Mouse (Mus musculus) ES-CJ7 (cell line): ENCODE results near the gene Nol10.

Experiments used
- DNase-seq: peaks from one replicate; pipeline ENCODE4 v3.0.0; 2011; ENCODE audit warnings: low read depth, low spot score

Gene Nol10

GRCm38 (mm10) chr12:17348048-17349036 is at the start of gene Nol10:
Gene Nol10, plus strand, starts transcription at chr12:17348458.
- DNase-seq: peak; percentile 89

- peak; percentile 30 for DNase-seq
Observed at GRCm38 (mm10) chr12:17299902-17300301, 48.4 kb upstream of the Nol10 start.

GRCm38 (mm10) chr12:17305445-17305844 is 42.8 kb upstream of the Nol10 start:
- DNase-seq: no peak

- DNase-seq: no peak
Observed at GRCm38 (mm10) chr12:17308246-17308645, 40.0 kb upstream of the Nol10 start.

- no peak for DNase-seq
Observed at GRCm38 (mm10) chr12:17310852-17311839, 37.1 kb upstream of the Nol10 start.

- DNase-seq: no peak
Observed at GRCm38 (mm10) chr12:17316096-17316495, 32.2 kb upstream of the Nol10 start.

GRCm38 (mm10) chr12:17317970-17318369 is 30.3 kb upstream of the Nol10 start:
- no peak for DNase-seq

GRCm38 (mm10) chr12:17318453-17318852 is 29.8 kb upstream of the Nol10 start:
- no peak for DNase-seq

GRCm38 (mm10) chr12:17324549-17325470 is 23.4 kb upstream of the Nol10 start:
- DNase-seq: peak; percentile 7

- no peak for DNase-seq
Observed at GRCm38 (mm10) chr12:17329259-17329658, 19.0 kb upstream of the Nol10 start, which contains the start of gene Atp6v1c2. Gene Atp6v1c2, minus strand, starts transcription at chr12:17329359.

- no peak for DNase-seq
Observed at GRCm38 (mm10) chr12:17333459-17333858, 14.8 kb upstream of the Nol10 start.

GRCm38 (mm10) chr12:17338338-17338737 is 9.9 kb upstream of the Nol10 start:
- DNase-seq: no peak

GRCm38 (mm10) chr12:17339114-17339905 is 8.9 kb upstream of the Nol10 start:
- no peak for DNase-seq

GRCm38 (mm10) chr12:17347327-17348047 is 771 bp upstream of the Nol10 start:
- DNase-seq: peak; percentile 9

GRCm38 (mm10) chr12:17350106-17350505 is 1.8 kb downstream of the Nol10 start:
- peak; percentile 29 for DNase-seq

GRCm38 (mm10) chr12:17356853-17357252 is 8.6 kb downstream of the Nol10 start:
- DNase-seq: peak; percentile 68

GRCm38 (mm10) chr12:17357795-17358194 is 9.5 kb downstream of the Nol10 start:
- no peak for DNase-seq

- peak; percentile 49 for DNase-seq
Observed at GRCm38 (mm10) chr12:17358981-17359380, 10.7 kb downstream of the Nol10 start.

GRCm38 (mm10) chr12:17360104-17360503 is 11.8 kb downstream of the Nol10 start:
- DNase-seq: no peak
